Mouse (Mus musculus) megakaryocyte, embryonic 14.5 days (primary cell): ENCODE measurements around the gene Git2. TPM values are rescaled to one million over a fixed set of nuclear protein-coding genes. Genes with fewer than 3 reads are reported as not detected.

ENCODE experiments used
- H3K27me3 ChIP-seq: replicated peaks from 2 replicates; pipeline ENCODE3; 2012; ENCODE audit warnings: inconsistent platforms
- H3K36me3 ChIP-seq: replicated peaks from 2 replicates; pipeline ENCODE3; 2012; ENCODE audit warnings: low read length, inconsistent platforms, mixed read lengths
- H3K4me1 ChIP-seq: 2 replicates; pipeline ENCODE4 v1.6.1; 2012; ENCODE audit warnings: inconsistent platforms
- H3K4me3 ChIP-seq: replicated peaks from 2 replicates; pipeline ENCODE3; 2012; ENCODE audit warnings: moderate library complexity, mild to moderate bottlenecking, inconsistent platforms
- H3K9me3 ChIP-seq: 2 replicates; pipeline ENCODE4 v1.6.1; 2012; ENCODE audit warnings: inconsistent platforms
- FLI1 ChIP-seq: IDR thresholded peaks from 2 replicates; pipeline ENCODE4 v1.6.1; 2012; ENCODE audit warnings: low read length, inconsistent platforms, mixed read lengths
- GATA1 ChIP-seq: IDR thresholded peaks from 3 replicates; pipeline ENCODE4 v1.6.1; 2012; ENCODE audit warnings: mixed read lengths, low read length, inconsistent platforms, borderline replicate concordance
- polyA plus RNA-seq: library from polyadenylated mRNA; stranded (reverse); fragments of >175 nt; gene quantifications from 2 replicates; pipeline ENCODE4 v1.2.3, GENCODE M21; 2012; ENCODE audit warnings: low replicate concordance; ENCODE audit not compliant: insufficient read depth

Gene Git2
- polyA plus RNA-seq, 1 experiment, result 136 TPM

- peaks cover 97% of the 10 kb centered on the region for H3K36me3 ChIP-seq
- peaks cover 12% of the 10 kb centered on the region for H3K4me1 ChIP-seq
- TF ChIP-seq FLI1, result no peak
- no peak for TF ChIP-seq GATA1
- no peaks in the 10 kb centered on the region for H3K9me3 ChIP-seq
- no peak overlapping the region for H3K4me3 ChIP-seq
- no peaks in the 10 kb centered on the region for H3K27me3 ChIP-seq
Observed at GRCm38 (mm10) chr5:114714551-114714950, 60.8 kb downstream of the Git2 start.

DNA sequence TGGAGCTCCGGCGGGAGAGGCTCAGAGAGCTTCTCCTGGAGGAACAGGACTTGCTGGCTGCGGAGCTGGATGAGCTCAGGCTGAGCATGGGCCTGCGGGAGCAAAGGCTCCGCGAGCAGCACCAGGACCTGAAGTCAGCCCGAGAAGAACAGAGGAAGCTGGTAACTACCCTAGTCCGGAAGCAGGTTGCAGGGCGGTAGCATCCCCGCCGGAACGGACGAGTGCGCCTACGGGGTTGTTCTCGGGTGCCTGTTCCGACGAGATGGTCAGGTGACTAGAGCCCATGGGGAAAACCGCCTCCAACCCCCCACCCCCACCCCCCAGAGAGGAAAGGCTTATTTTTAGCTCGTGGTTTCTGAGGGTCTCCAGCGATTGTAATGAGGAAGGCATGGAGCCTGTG, 66.0 kb downstream of the Git2 start:
- H3K4me1 ChIP-seq, result peaks cover 28% of the 10 kb centered on the region
- no peaks in the 10 kb centered on the region for H3K27me3 ChIP-seq
- TF ChIP-seq FLI1 (no peak), GATA1 (no peak)
- H3K9me3 ChIP-seq, result no peaks in the 10 kb centered on the region
- H3K4me3 ChIP-seq, result peak overlapping the region; percentile 77
- peaks cover 50% of the 10 kb centered on the region for H3K36me3 ChIP-seq

GRCm38 (mm10) chr5:114708491-114708890, 66.8 kb downstream of the Git2 start:
- H3K4me3 ChIP-seq, result peak overlapping the region; percentile 99
- TF ChIP-seq FLI1 (no peak), GATA1 (no peak)
- H3K36me3 ChIP-seq, result peaks cover 42% of the 10 kb centered on the region
- H3K27me3 ChIP-seq, result no peaks in the 10 kb centered on the region
- peaks cover 28% of the 10 kb centered on the region for H3K4me1 ChIP-seq
- no peaks in the 10 kb centered on the region for H3K9me3 ChIP-seq

DNA sequence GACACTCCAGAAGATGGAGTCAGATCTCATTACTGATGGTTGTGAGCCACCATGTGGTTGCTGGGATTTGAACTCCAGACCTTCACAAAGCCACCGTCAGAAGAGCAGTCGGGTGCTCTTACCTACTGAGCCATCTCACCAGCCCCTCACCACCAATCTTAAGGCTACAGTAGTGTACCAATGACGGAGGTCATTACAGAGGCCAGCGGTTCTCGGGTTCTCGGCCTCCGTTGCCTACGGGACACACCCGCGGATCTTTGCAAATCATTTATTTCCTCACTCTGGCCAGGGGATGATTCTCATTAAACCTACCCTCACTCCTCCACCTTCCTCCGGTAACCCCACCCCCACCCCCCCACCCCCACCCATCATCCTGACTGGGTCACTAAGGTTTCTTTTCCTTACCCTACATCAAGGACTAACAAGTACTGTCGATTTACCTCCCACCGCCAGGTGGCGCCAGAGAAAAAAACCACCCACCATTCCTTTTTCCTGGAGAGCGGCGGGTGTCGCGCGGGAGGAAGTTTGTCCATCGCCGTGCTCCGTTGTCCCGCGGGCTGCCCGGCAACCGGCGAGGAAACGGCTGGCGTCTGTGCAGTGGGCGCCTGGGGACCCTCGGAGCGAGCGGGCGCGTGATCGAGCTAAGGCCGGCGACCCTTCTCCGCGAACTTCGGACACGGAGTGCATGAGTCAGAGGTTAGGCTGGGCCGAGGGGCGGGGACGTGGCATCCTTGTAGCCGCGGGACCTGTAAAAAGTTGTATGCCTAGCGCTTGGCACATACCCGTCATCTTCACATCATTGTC, 67.8 kb downstream of the Git2 start, which contains the start of gene Tchp:
TSS of gene Tchp (plus strand) at position 496 of the 804 bp plus-strand sequence.
- Histone ChIP-seq H3K4me3 (peak within 1 kb of the TSS; percentile 99), H3K27me3 (no peaks in the 10 kb centered on the region), H3K9me3 (no peaks in the 10 kb centered on the region), H3K4me1 (peaks cover 36% of the 10 kb centered on the region), H3K36me3 (peaks cover 33% of the 10 kb centered on the region)
- TF ChIP-seq FLI1 (no peak), GATA1 (no peak)

DNA sequence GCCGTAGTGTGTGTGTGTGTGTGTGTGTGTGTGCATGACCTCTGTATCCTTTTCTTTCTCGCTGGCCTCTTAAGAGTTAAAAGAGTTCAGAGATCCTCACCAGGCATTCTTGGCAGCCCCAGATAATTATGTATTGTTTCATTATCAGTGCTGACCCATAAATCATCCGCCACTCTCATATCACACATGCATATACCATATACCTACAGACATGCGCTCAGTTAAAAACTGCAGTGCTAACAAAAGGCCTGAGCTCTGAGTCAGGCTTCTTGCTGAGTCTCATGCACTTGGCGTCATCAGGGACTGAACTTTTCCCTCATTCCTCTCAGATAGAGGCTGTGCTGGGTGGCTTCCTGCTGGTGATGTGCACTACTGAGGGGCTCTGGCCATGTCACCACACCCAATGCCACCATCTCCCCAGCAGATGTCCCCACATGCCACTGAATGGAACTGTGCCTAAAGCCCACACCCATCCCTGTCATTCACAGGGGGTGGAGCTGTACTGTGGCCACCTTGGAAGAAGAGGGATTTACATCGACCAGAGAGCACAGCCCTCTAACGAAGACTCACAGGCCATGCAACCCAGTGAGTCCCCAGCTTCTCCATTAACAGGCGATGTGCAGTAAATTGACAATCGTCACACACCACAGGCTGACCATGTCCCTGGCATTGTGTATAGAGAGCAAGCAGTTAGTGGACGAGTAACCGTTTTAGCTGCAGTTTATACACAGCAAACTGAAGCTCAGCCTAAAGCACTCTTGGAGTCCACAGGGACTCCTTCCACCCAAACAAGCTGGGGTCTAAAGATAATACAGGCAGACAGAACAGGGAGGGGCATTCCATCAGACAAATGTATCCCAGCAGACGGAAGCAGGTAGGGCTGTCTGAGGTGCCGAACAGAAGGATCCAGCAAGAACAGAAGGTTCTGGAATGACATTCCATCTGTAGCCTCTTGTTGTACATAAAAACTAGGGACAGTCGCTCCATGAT, 72.6 kb downstream of the Git2 start:
- H3K9me3 ChIP-seq, result no peaks in the 10 kb centered on the region

GRCm38 (mm10) chr5:114699015-114699414, 76.3 kb downstream of the Git2 start:
- no peak overlapping the region for H3K4me3 ChIP-seq
- TF ChIP-seq GATA1 (no peak), FLI1 (no peak)
- H3K9me3 ChIP-seq, result no peaks in the 10 kb centered on the region
- H3K36me3 ChIP-seq, result no peaks in the 10 kb centered on the region
- H3K27me3 ChIP-seq, result peaks cover 16% of the 10 kb centered on the region
- H3K4me1 ChIP-seq, result peaks cover 28% of the 10 kb centered on the region

More for the DNA sequence above, 72.6 kb downstream of the Git2 start:
- peaks cover 30% of the 10 kb centered on the region for H3K4me1 ChIP-seq
- H3K27me3 ChIP-seq, result peaks cover 6% of the 10 kb centered on the region
- H3K4me3 ChIP-seq, result peak overlapping the region; percentile 48
- no peaks in the 10 kb centered on the region for H3K36me3 ChIP-seq
- TF ChIP-seq FLI1 (no peak), GATA1 (no peak)

DNA sequence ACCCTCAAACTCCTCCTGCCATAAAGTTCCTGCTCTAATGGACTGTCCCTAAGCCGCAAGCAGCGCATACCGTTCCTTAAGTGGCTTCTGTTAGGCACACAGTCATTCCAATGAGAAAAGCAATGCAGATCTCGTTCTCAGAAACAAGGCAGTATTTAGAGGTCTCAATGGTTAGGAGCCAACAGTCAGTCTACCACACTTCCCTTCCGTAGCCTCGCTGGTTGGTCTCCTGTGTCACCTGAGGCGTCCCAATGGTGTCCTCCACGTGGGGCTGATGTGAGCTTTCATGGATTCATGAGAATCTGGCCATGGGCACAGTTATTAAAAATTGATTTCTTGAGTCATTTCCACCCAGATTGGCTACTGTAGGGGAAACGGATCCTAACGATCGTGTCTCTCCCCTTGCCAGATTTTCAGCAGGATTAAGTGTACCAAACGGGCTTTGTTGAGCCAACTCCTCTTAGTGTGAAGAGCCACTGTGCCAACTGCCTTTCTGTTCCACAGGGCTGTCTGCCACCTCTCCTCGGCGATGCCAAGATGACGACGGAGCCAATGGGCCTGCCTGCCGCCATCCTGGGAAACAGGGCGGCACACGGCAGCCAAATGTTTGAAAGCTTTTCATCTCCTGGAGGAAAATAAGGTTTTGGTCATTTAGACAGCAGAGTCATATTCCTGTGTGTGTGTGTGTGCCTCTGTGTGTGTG, 77.1 kb downstream of the Git2 start:
- Histone ChIP-seq H3K4me1 (peaks cover 32% of the 10 kb centered on the region), H3K9me3 (no peaks in the 10 kb centered on the region), H3K36me3 (no peaks in the 10 kb centered on the region), H3K4me3 (no peak overlapping the region), H3K27me3 (peaks cover 24% of the 10 kb centered on the region)
- TF ChIP-seq GATA1 (no peak), FLI1 (no peak)

DNA sequence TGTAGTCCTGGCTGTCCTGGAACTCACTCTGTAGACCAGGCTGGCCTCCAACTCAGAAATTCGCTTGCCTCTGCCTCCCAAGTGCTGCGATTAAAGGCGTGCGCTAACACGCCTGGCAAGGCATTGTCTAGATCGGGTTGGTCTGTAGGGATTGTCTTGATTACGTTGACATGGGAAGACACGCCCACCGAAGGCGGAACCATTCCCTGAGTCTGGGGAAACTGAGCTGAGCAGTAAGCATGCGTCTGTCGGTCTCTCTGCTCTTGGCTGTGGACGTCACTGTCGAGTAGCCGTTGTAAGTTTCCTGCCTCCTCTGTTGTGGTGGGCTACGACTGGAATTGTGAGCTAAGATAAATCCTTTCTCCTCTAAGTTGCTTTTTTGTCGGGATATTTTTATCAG, 78.4 kb downstream of the Git2 start:
- Histone ChIP-seq H3K4me3 (no peak overlapping the region), H3K27me3 (peaks cover 32% of the 10 kb centered on the region)
- TF ChIP-seq FLI1 (no peak), GATA1 (no peak)

GRCm38 (mm10) chr5:114695775-114696174, 79.5 kb downstream of the Git2 start:
- H3K4me1 ChIP-seq, result peaks cover 27% of the 10 kb centered on the region
- peaks cover 32% of the 10 kb centered on the region for H3K27me3 ChIP-seq
- TF ChIP-seq FLI1, result no peak
- no peak for TF ChIP-seq GATA1
- H3K4me3 ChIP-seq, result no peak overlapping the region
- no peaks in the 10 kb centered on the region for H3K9me3 ChIP-seq
- H3K36me3 ChIP-seq, result no peaks in the 10 kb centered on the region

More for the DNA sequence above, 78.4 kb downstream of the Git2 start:
- H3K9me3 ChIP-seq, result no peaks in the 10 kb centered on the region
- peaks cover 21% of the 10 kb centered on the region for H3K4me1 ChIP-seq
- H3K36me3 ChIP-seq, result no peaks in the 10 kb centered on the region
